Mouse (Mus musculus) limb, embryonic 15.5 days (tissue): Measurements from ENCODE around the gene Kncn. TPM values are rescaled to one million over a fixed set of nuclear protein-coding genes. Genes with fewer than 3 reads are reported as not detected.
A peak's percentile ranks its signal among the peaks of the same experiment; 100 is the strongest.

Source experiments
- ATAC-seq: fragments of 200-750 bp; cut with Nextera tagmentation; 2 replicates; pipeline ENCODE4 v1.8.0; 2017; ENCODE audit warnings: low read depth, moderate TSS enrichment; ENCODE audit not compliant: insufficient number of reproducible peaks, low FRiP score, low TSS enrichment
- H3K27ac ChIP-seq: fragments of 300-500 bp; sonication (generic); 2 replicates; pipeline ENCODE4 v1.5.1; 2015; ENCODE audit warnings: moderate library complexity, mild to moderate bottlenecking, inconsistent platforms
- H3K27me3 ChIP-seq: fragments of 300-500 bp; sonication (generic); 2 replicates; pipeline ENCODE4 v1.6.1; 2015; ENCODE audit warnings: inconsistent platforms
- H3K36me3 ChIP-seq: fragments of 300-500 bp; sonication (generic); 2 replicates; pipeline ENCODE4 v1.6.1; 2015; ENCODE audit warnings: inconsistent platforms
- H3K4me1 ChIP-seq: fragments of 300-500 bp; sonication (generic); 2 replicates; pipeline ENCODE4 v1.6.1; 2015; ENCODE audit warnings: inconsistent platforms
- H3K4me2 ChIP-seq: fragments of 300-500 bp; sonication (generic); 2 replicates; pipeline ENCODE4 v1.6.1; 2015; ENCODE audit warnings: mild to moderate bottlenecking, inconsistent platforms
- H3K4me3 ChIP-seq: fragments of 300-500 bp; sonication (generic); 2 replicates; pipeline ENCODE4 v1.5.1; 2015; ENCODE audit warnings: mild to moderate bottlenecking, inconsistent platforms
- H3K9ac ChIP-seq: fragments of 300-500 bp; sonication (generic); 2 replicates; pipeline ENCODE4 v1.6.1; 2015; ENCODE audit warnings: inconsistent platforms
- H3K9me3 ChIP-seq: fragments of 300-500 bp; sonication (generic); 2 replicates; pipeline ENCODE4 v1.6.1; 2016; ENCODE audit warnings: inconsistent platforms
- WGBS: fragments of 180-500 bp; shearing (Covaris S2); methylation state at CpG from one replicate; pipeline ENCODE4 v1.1.7; 2015; 5-methylcytosine and 5-hydroxymethylcytosine counted together
- polyA plus RNA-seq: library from polyadenylated mRNA; unstranded; fragments of >200 nt; fragmentation: Nextera tagmentation; extraction: Ambion mirVana; gene quantifications from 2 replicates; pipeline ENCODE4 v1.2.1, GENCODE M21; 2015

Kncn gene
- polyA plus RNA-seq, 1 experiment from 2014 or later: not detected

GRCm38 (mm10) chr4:115851569-115851968 lies 32.6 kb upstream of the Kncn start:
- Histone ChIP-seq H3K36me3 (peaks cover 33% of the 10 kb centered on the region), H3K27ac (no peak overlapping the region), H3K4me3 (no peak overlapping the region), H3K4me1 (peaks cover 18% of the 10 kb centered on the region), H3K27me3 (no peaks in the 10 kb centered on the region), H3K9me3 (no peaks in the 10 kb centered on the region), H3K4me2 (no peak overlapping the region), H3K9ac (no peak overlapping the region)
- whole genome bisulfite sequencing: 92% methylated on average over 6 of the region's 6 CpGs
- ATAC-seq: no peak

- no peak overlapping the region for H3K27ac ChIP-seq
- peaks cover 41% of the 10 kb centered on the region for H3K36me3 ChIP-seq
These were observed 29.1 kb upstream of the Kncn start for GRCm38 (mm10) chr4:115855100-115855499.

GRCm38 (mm10) chr4:115855609-115856008 lies 28.6 kb upstream of the Kncn start:
- Histone ChIP-seq H3K4me1 (peaks cover 19% of the 10 kb centered on the region), H3K36me3 (peaks cover 41% of the 10 kb centered on the region), H3K9me3 (no peaks in the 10 kb centered on the region), H3K4me2 (no peak overlapping the region), H3K9ac (no peak overlapping the region), H3K4me3 (no peak overlapping the region), H3K27ac (no peak overlapping the region), H3K27me3 (no peaks in the 10 kb centered on the region)
- 43% methylated on average over 4 of the region's 4 CpGs for WGBS
- ATAC-seq: no peak

More at GRCm38 (mm10) chr4:115855100-115855499, 29.1 kb upstream of the Kncn start:
- Histone ChIP-seq H3K9ac (no peak overlapping the region), H3K4me1 (peaks cover 19% of the 10 kb centered on the region), H3K27me3 (no peaks in the 10 kb centered on the region), H3K4me3 (no peak overlapping the region), H3K4me2 (no peak overlapping the region), H3K9me3 (no peaks in the 10 kb centered on the region)
- WGBS: 27% methylated on average over 6 of the region's 6 CpGs
- ATAC-seq: no peak

GRCm38 (mm10) chr4:115856282-115856681 lies 27.9 kb upstream of the Kncn start:
- H3K4me2 ChIP-seq: no peak overlapping the region
- WGBS: 73% methylated on average over 4 of the region's 4 CpGs

GRCm38 (mm10) chr4:115857293-115857883 lies 26.8 kb upstream of the Kncn start:
- H3K9me3 ChIP-seq: no peaks in the 10 kb centered on the region
- WGBS: 80% methylated on average over 9 of the region's 9 CpGs
- no peak for ATAC-seq

More at GRCm38 (mm10) chr4:115856282-115856681, 27.9 kb upstream of the Kncn start:
- peaks cover 19% of the 10 kb centered on the region for H3K4me1 ChIP-seq
- H3K27me3 ChIP-seq: no peaks in the 10 kb centered on the region
- ATAC-seq: no peak
- no peak overlapping the region for H3K9ac ChIP-seq
- no peaks in the 10 kb centered on the region for H3K9me3 ChIP-seq
- no peak overlapping the region for H3K27ac ChIP-seq
- peaks cover 40% of the 10 kb centered on the region for H3K36me3 ChIP-seq
- no peak overlapping the region for H3K4me3 ChIP-seq

GRCm38 (mm10) chr4:115863352-115863751 lies 20.8 kb upstream of the Kncn start:
- H3K4me1 ChIP-seq: peaks cover 23% of the 10 kb centered on the region
- no peaks in the 10 kb centered on the region for H3K27me3 ChIP-seq
- H3K27ac ChIP-seq: no peak overlapping the region
- no peak overlapping the region for H3K9ac ChIP-seq
- no peak overlapping the region for H3K4me3 ChIP-seq
- no peak overlapping the region for H3K4me2 ChIP-seq
- 35% methylated on average over 7 of the region's 7 CpGs for WGBS
- no peaks in the 10 kb centered on the region for H3K9me3 ChIP-seq
- H3K36me3 ChIP-seq: peaks cover 40% of the 10 kb centered on the region
- no peak for ATAC-seq

More at GRCm38 (mm10) chr4:115857293-115857883, 26.8 kb upstream of the Kncn start:
- Histone ChIP-seq H3K4me3 (no peak overlapping the region), H3K4me2 (no peak overlapping the region), H3K27me3 (no peaks in the 10 kb centered on the region), H3K9ac (no peak overlapping the region), H3K36me3 (peaks cover 36% of the 10 kb centered on the region), H3K4me1 (peaks cover 26% of the 10 kb centered on the region), H3K27ac (no peak overlapping the region)

- 15% methylated on average over 10 of the region's 10 CpGs for WGBS
- Histone ChIP-seq H3K27me3 (no peaks in the 10 kb centered on the region), H3K4me2 (no peak overlapping the region), H3K36me3 (peaks cover 40% of the 10 kb centered on the region), H3K9me3 (no peaks in the 10 kb centered on the region), H3K4me1 (peaks cover 23% of the 10 kb centered on the region), H3K27ac (no peak overlapping the region), H3K4me3 (no peak overlapping the region), H3K9ac (no peak overlapping the region)
- ATAC-seq: 0 out of 2 replicates have a peak, but pooled peaks have one; percentile 48
These were observed 20.3 kb upstream of the Kncn start for GRCm38 (mm10) chr4:115863880-115864279.

- Histone ChIP-seq H3K9ac (no peak overlapping the region), H3K9me3 (no peaks in the 10 kb centered on the region), H3K27ac (no peak overlapping the region), H3K36me3 (peaks cover 48% of the 10 kb centered on the region), H3K4me2 (no peak overlapping the region), H3K4me1 (0 out of 2 replicates have a peak, but pooled peaks cover 5% of the 10 kb centered on the region), H3K27me3 (no peaks in the 10 kb centered on the region), H3K4me3 (no peak overlapping the region)
- whole genome bisulfite sequencing: 28% methylated on average over 16 of the region's 16 CpGs
- no peak for ATAC-seq
These were observed 14.5 kb upstream of the Kncn start for GRCm38 (mm10) chr4:115869512-115870210.

- no peaks in the 10 kb centered on the region for H3K27me3 ChIP-seq
- H3K9me3 ChIP-seq: no peaks in the 10 kb centered on the region
- H3K4me1 ChIP-seq: peaks cover 8% of the 10 kb centered on the region; the same call in 1 of the 2 replicates
- 89% methylated on average over 3 of the region's 3 CpGs for whole genome bisulfite sequencing
- no peak overlapping the region for H3K27ac ChIP-seq
- no peak for ATAC-seq
- no peak overlapping the region for H3K4me2 ChIP-seq
- no peak overlapping the region for H3K9ac ChIP-seq
- H3K36me3 ChIP-seq: peaks cover 62% of the 10 kb centered on the region
- H3K4me3 ChIP-seq: no peak overlapping the region
These were observed 11.0 kb upstream of the Kncn start for GRCm38 (mm10) chr4:115873231-115873630.

GRCm38 (mm10) chr4:115878216-115878678 lies 6.0 kb upstream of the Kncn start:
- Histone ChIP-seq H3K27me3 (no peaks in the 10 kb centered on the region; the same call in 1 of the 2 replicates), H3K36me3 (peaks cover 40% of the 10 kb centered on the region), H3K4me1 (peaks cover 3% of the 10 kb centered on the region; the same call in 1 of the 2 replicates), H3K4me3 (no peak overlapping the region), H3K9me3 (no peaks in the 10 kb centered on the region), H3K4me2 (no peak overlapping the region), H3K9ac (no peak overlapping the region), H3K27ac (no peak overlapping the region)
- no peak for ATAC-seq
- 18% methylated on average over 11 of the region's 11 CpGs for WGBS

- no peak overlapping the region for H3K4me3 ChIP-seq
- no peak overlapping the region for H3K4me2 ChIP-seq
- H3K36me3 ChIP-seq: peaks cover 34% of the 10 kb centered on the region
- no peak overlapping the region for H3K27ac ChIP-seq
- peaks cover 3% of the 10 kb centered on the region; the same call in 1 of the 2 replicates for H3K4me1 ChIP-seq
- WGBS: 59% methylated on average over 9 of the region's 9 CpGs
- no peak for ATAC-seq
- no peaks in the 10 kb centered on the region for H3K9me3 ChIP-seq
- H3K27me3 ChIP-seq: no peaks in the 10 kb centered on the region; the same call in 1 of the 2 replicates
- no peak overlapping the region for H3K9ac ChIP-seq
These were observed 5.4 kb upstream of the Kncn start for GRCm38 (mm10) chr4:115878828-115879227.

GRCm38 (mm10) chr4:115881183-115881582 lies 3.0 kb upstream of the Kncn start:
- WGBS: 22% methylated on average over 1 of the region's 1 CpGs

More at GRCm38 (mm10) chr4:115881183-115881582, 3.0 kb upstream of the Kncn start:
- Histone ChIP-seq H3K36me3 (peaks cover 11% of the 10 kb centered on the region), H3K9me3 (no peaks in the 10 kb centered on the region), H3K9ac (no peak overlapping the region), H3K4me1 (peaks cover 3% of the 10 kb centered on the region; the same call in 1 of the 2 replicates), H3K4me3 (no peak overlapping the region), H3K4me2 (no peak overlapping the region), H3K27ac (no peak overlapping the region), H3K27me3 (peaks cover 4% of the 10 kb centered on the region; the same call in 1 of the 2 replicates)
- ATAC-seq: no peak
